Mouse (Mus musculus) myocyte (in vitro differentiated cells): ENCODE measurements around the gene Ctxn1. TPM values are rescaled to one million over a fixed set of nuclear protein-coding genes. Genes with fewer than 3 reads are reported as not detected.
A peak's percentile ranks its signal among the peaks of the same experiment; 100 is the strongest.

Experiments used
- H3K27me3 ChIP-seq: one replicate; pipeline ENCODE4 v1.6.1; 2011; ENCODE audit not compliant: control insufficient read depth, insufficient read depth, insufficient read length
- H3K36me3 ChIP-seq: one replicate; pipeline ENCODE4 v1.6.1; 2011; ENCODE audit not compliant: control insufficient read depth, insufficient read depth
- H3K4me2 ChIP-seq: one replicate; pipeline ENCODE4 v1.6.1; 2011; ENCODE audit warnings: low read depth, control low read depth
- H3K4me3 ChIP-seq: one replicate; pipeline ENCODE4 v1.5.1; 2011; ENCODE audit warnings: mild to moderate bottlenecking, control low read depth, moderate library complexity
- H3K79me2 ChIP-seq: one replicate; pipeline ENCODE4 v1.6.1; 2011; ENCODE audit not compliant: control insufficient read depth, insufficient read depth
- H3ac ChIP-seq: one replicate; pipeline ENCODE4 v1.6.1; 2011; ENCODE audit not compliant: control insufficient read depth, insufficient read length
- CEBPB ChIP-seq: IDR thresholded peaks from 2 replicates; pipeline ENCODE4 v1.6.1; 2011; ENCODE audit warnings: mild to moderate bottlenecking, moderate library complexity; ENCODE audit not compliant: poor library complexity, insufficient read depth, severe bottlenecking
- E2F4 ChIP-seq: IDR thresholded peaks from one replicate; pipeline ENCODE4 v1.6.1; 2011; ENCODE audit warnings: mild to moderate bottlenecking, control low read depth, moderate library complexity; ENCODE audit not compliant: insufficient read depth
- MAX ChIP-seq: IDR thresholded peaks from one replicate; pipeline ENCODE4 v1.6.1; 2011; ENCODE audit warnings: low read depth, mild to moderate bottlenecking, control low read depth
- MYOD1 ChIP-seq, 3 experiments: IDR thresholded peaks; one replicate each; pipeline ENCODE4 v1.6.1; 2011; ENCODE audit warnings: control low read depth in 2 of 3, low read depth in 2 of 3, mild to moderate bottlenecking in 2 of 3, moderate library complexity in 1 of 3; ENCODE audit not compliant: insufficient read length in 2 of 3, control insufficient read depth in 1 of 3
- MYOG ChIP-seq, 3 experiments: IDR thresholded peaks; one replicate each; pipeline ENCODE4 v1.6.1; 2011; ENCODE audit warnings: control low read depth in 2 of 3, low read depth in 2 of 3, mild to moderate bottlenecking in 2 of 3; ENCODE audit not compliant: insufficient read length in 2 of 3, control insufficient read depth in 1 of 3, insufficient read depth in 1 of 3
- POLR2A ChIP-seq: IDR thresholded peaks from one replicate; pipeline ENCODE4 v1.6.1; 2011; ENCODE audit warnings: low read depth, mild to moderate bottlenecking, control low read depth, moderate library complexity; ENCODE audit not compliant: insufficient read length
- POLR2AphosphoS2 ChIP-seq: IDR thresholded peaks from one replicate; pipeline ENCODE4 v1.6.1; 2011; ENCODE audit warnings: low read depth, control low read depth; ENCODE audit not compliant: insufficient read length
- REST ChIP-seq: IDR thresholded peaks from one replicate; pipeline ENCODE4 v1.6.1; 2011; ENCODE audit warnings: mild to moderate bottlenecking, control low read depth, moderate library complexity; ENCODE audit not compliant: insufficient read depth, insufficient read length
- SRF ChIP-seq: IDR thresholded peaks from one replicate; pipeline ENCODE4 v1.6.1; 2011; ENCODE audit warnings: low read depth; ENCODE audit not compliant: control insufficient read depth, insufficient read length
- TCF12 ChIP-seq: IDR thresholded peaks from one replicate; pipeline ENCODE4 v1.6.1; 2011; ENCODE audit warnings: mild to moderate bottlenecking, control low read depth; ENCODE audit not compliant: poor library complexity, insufficient read depth, severe bottlenecking
- TCF3 ChIP-seq: IDR thresholded peaks from one replicate; pipeline ENCODE4 v1.6.1; 2011; ENCODE audit warnings: low read depth, control low read depth; ENCODE audit not compliant: insufficient read length
- USF1 ChIP-seq: IDR thresholded peaks from one replicate; pipeline ENCODE4 v1.6.1; 2011; ENCODE audit warnings: low read depth, mild to moderate bottlenecking, control low read depth, moderate library complexity
- polyA plus RNA-seq: library from polyadenylated mRNA; unstranded; fragments of >200 nt; fragmentation: generic; extraction: Trizol; gene quantifications from one replicate; pipeline ENCODE4 v1.2.1, GENCODE M21; 2012; ENCODE audit warnings: missing spikeins

Gene Ctxn1
- polyA plus RNA-seq, 1 experiment = 32.6 TPM

GRCm38 (mm10) chr8:4245737-4246136 is 13.3 kb downstream of the Ctxn1 start:
- Histone ChIP-seq H3K79me2 (peaks cover 13% of the 10 kb centered on the region), H3K36me3 (peaks cover 11% of the 10 kb centered on the region), H3ac (no peak overlapping the region), H3K4me2 (no peak overlapping the region), H3K27me3 (no peaks in the 10 kb centered on the region), H3K4me3 (no peak overlapping the region)
- TF ChIP-seq TCF12 = no peak
- TF ChIP-seq E2F4 = no peak
- TF ChIP-seq USF1 = no peak
- no peak for TF ChIP-seq REST
- no peak for TF ChIP-seq MYOG (IDR thresholded peaks at IDR 0.05; ENCODE audit: control insufficient read depth in 1 of 3, insufficient read depth in 1 of 3, insufficient read length in 2 of 3, low read depth in 2 of 3)
- TF ChIP-seq MYOD1 (IDR thresholded peaks at IDR 0.05; ENCODE audit: control insufficient read depth in 1 of 3, insufficient read length in 2 of 3, low read depth in 2 of 3) = no peak
- no peak for TF ChIP-seq POLR2A
- TF ChIP-seq POLR2AphosphoS2 = no peak
- TF ChIP-seq MAX = no peak
- no peak for TF ChIP-seq SRF
- TF ChIP-seq CEBPB = no peak
- TF ChIP-seq TCF3 = no peak

GRCm38 (mm10) chr8:4245061-4245460 is 14.0 kb downstream of the Ctxn1 start:
- no peak overlapping the region for H3K4me2 ChIP-seq
- no peak overlapping the region for H3K4me3 ChIP-seq
- H3ac ChIP-seq = no peak overlapping the region
- H3K36me3 ChIP-seq = peaks cover 11% of the 10 kb centered on the region
- H3K79me2 ChIP-seq = peaks cover 20% of the 10 kb centered on the region
- no peaks in the 10 kb centered on the region for H3K27me3 ChIP-seq
- TF ChIP-seq POLR2A = no peak
- TF ChIP-seq REST = no peak
- TF ChIP-seq TCF3 = no peak
- TF ChIP-seq MYOG (IDR thresholded peaks at IDR 0.05; ENCODE audit: control insufficient read depth in 1 of 3, insufficient read depth in 1 of 3, insufficient read length in 2 of 3, low read depth in 2 of 3) = no peak

DNA sequence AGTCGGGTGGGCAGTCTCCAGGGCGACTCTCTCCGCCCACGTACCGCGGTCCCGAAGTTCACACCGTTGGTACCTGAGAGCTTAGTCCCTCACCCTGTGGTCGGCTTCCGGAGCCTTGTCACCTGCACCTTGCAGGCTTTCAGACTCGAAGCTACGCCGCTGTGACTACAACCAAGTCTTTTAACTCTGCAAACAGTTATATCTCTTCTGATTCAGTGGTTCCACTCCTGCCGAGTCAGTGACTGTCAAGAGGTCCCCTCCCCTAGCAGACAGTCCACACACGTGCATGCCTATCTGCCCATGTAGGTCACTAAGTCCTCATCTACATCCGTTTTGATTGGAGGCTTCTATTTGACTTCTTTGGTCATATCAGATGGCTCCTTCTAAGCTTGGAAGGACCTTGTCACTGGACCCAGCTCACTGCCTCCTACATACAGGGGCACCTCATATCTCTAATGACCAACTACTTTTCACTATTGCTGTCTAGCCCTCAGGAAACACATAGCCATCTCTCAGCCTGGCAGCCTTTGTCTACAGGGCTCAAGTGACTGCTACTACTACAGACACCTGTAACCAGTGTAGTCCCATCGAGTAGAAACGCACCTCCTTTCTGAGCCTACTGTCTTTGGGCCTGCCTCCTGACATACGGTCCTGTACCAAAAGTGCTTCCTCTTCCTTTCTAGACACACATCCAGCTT is 19.7 kb downstream of the Ctxn1 start:
- Histone ChIP-seq H3ac (peak overlapping the region; percentile 76), H3K4me2 (peak overlapping the region; percentile 79), H3K27me3 (no peaks in the 10 kb centered on the region), H3K79me2 (peaks cover 31% of the 10 kb centered on the region), H3K36me3 (peaks cover 6% of the 10 kb centered on the region), H3K4me3 (peak overlapping the region; percentile 89)
- TF ChIP-seq POLR2AphosphoS2 (peak; percentile 15), MYOG (IDR thresholded peaks at IDR 0.05; ENCODE audit: control insufficient read depth in 1 of 3, insufficient read depth in 1 of 3, insufficient read length in 2 of 3, low read depth in 2 of 3) (no peak)

DNA sequence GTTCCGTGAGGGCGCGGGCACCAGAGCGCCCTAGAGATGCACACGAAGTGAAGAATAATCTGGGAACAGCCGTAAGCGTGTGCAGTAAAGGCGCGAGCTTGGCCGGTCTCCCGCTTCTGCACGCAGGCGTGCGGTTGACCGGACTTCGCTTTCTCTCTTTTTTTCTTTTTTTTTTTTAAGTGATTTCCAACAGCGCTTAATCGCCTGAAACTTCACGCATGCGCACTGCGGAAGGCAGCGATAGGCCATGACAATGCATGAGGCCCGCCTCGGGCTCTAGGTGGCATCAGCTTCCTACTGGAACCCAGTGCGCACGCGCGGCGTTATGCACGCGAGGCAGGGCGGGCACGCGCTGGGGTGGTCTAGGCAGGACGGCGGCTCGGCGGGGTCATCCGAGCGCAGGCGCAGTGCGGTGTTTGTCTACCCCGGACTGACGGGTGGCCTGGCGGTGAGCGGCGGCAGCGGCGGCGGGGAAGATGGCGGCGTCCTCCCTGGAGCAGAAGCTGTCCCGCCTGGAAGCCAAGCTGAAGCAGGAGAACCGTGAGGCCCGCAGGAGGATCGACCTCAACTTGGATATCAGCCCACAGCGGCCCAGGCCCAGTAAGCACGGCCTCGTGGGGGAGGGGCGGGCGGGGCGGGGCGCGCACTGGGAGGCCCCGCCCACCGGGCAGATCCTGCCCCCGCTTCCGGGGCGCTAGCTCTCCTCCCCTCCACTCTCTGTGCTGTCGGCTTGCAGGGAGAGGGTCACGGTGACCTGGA is 20.5 kb downstream of the Ctxn1 start, which contains the start of the genes Map2k7 and Gm49320:
Map2k7 (plus strand) TSS at position 307 of the 759 bp plus-strand sequence.
Gm49320 (plus strand) TSS at position 432 of the 759 bp plus-strand sequence.
- H3K36me3 ChIP-seq = peaks cover 6% of the 10 kb centered on the region
- peak within 1 kb of the TSS; percentile 91 for H3K4me2 ChIP-seq
- TF ChIP-seq USF1 (no peak), E2F4 (no peak), MYOD1 (IDR thresholded peaks at IDR 0.05; ENCODE audit: control insufficient read depth in 1 of 3, insufficient read length in 2 of 3, low read depth in 2 of 3) (peak in 1 of 3 experiments; percentile 65), POLR2AphosphoS2 (peak; percentile 96), TCF12 (no peak), SRF (peak; percentile 64), TCF3 (no peak), MAX (no peak), MYOG (IDR thresholded peaks at IDR 0.05; ENCODE audit: control insufficient read depth in 1 of 3, insufficient read depth in 1 of 3, insufficient read length in 2 of 3, low read depth in 2 of 3) (peak in 2 of 3 experiments; percentile 39 to 46), REST (no peak), POLR2A (peak; percentile 78), CEBPB (no peak)
- peak within 1 kb of the TSS; percentile 89 for H3K4me3 ChIP-seq
- no peaks in the 10 kb centered on the region for H3K27me3 ChIP-seq
- peak within 1 kb of the TSS; percentile 76 for H3ac ChIP-seq
- H3K79me2 ChIP-seq = peaks cover 31% of the 10 kb centered on the region
